ENCODE assay signal across 10 mouse cellular contexts in genomic region chr13:34864420-34865169, GRCm38 (mm10). TPM values are rescaled to one million over a fixed set of nuclear protein-coding genes. Genes with fewer than 3 reads are reported as not detected.
A peak's percentile ranks its signal among the peaks of the same experiment; 100 is the strongest.
DNase-seq lines count a peak whose midpoint lies in the region; ATAC-seq and TF ChIP-seq lines count a peak whose summit lies in the region.
"Had no signal": no experiment of that assay in that cellular context is flagged by ENCODE, and none has a peak within 500 bp of the region (broad histone marks: within the 10 kb centered on the region; RNA-seq: fewer than 3 reads in every experiment).

No protein-coding gene starts in this region.

- in situ Hi-C loops in Patski (cut with MboI; ENCODE audit: low pct_unique_long_range_greater_than_20kb): loop anchor here (5.0 to 10.0 kb wide), 3 partner anchors 222 to 677 kb away; no protein-coding TSS in a partner anchor

- H3K9me3 ChIP-seq in liver, embryonic 12.5 days (replicated peaks): no peaks in the 10 kb centered on the region
- H3K9me3 ChIP-seq in midbrain, embryonic 10.5 days (replicated peaks): no peaks in the 10 kb centered on the region
- H3K9me3 ChIP-seq in stomach, postnatal 0 days (ENCODE audit: control insufficient read depth, low read length): no peaks in the 10 kb centered on the region
- H3K9me3 ChIP-seq: embryonic facial prominence, embryonic 12.5 days; lung, embryonic 15.5 days had no signal

- no peak overlapping the region for H3K9ac ChIP-seq in liver, adult 2 months (ENCODE audit: low read depth, low read length)
- H3K9ac ChIP-seq in liver, embryonic 12.5 days: no peak overlapping the region
- no peak overlapping the region for H3K9ac ChIP-seq in stomach, postnatal 0 days (ENCODE audit: low read length)
- H3K9ac ChIP-seq: embryonic facial prominence, embryonic 12.5 days; lung, embryonic 15.5 days had no signal

- H3K27ac ChIP-seq in liver, adult 2 months (replicated peaks; ENCODE audit: insufficient read depth, low read depth, low read length): no peak overlapping the region
- H3K27ac ChIP-seq in liver, embryonic 12.5 days: no peak overlapping the region
- no peak overlapping the region for H3K27ac ChIP-seq in midbrain, embryonic 10.5 days (replicated peaks)
- H3K27ac ChIP-seq in stomach, postnatal 0 days (replicated peaks): no peak overlapping the region
- H3K27ac ChIP-seq: embryonic facial prominence, embryonic 12.5 days; lung, embryonic 15.5 days had no signal

- H3K4me2 ChIP-seq in liver, embryonic 12.5 days: no peak overlapping the region
- H3K4me2 ChIP-seq in stomach, postnatal 0 days (replicated peaks; ENCODE audit: low read depth): no peak overlapping the region
- H3K4me2 ChIP-seq: embryonic facial prominence, embryonic 12.5 days; lung, embryonic 15.5 days had no signal

- H3K79me2 ChIP-seq in liver, adult 2 months (ENCODE audit: control insufficient read depth, insufficient read depth, low read length): no peaks in the 10 kb centered on the region

- POLR2A ChIA-PET in Patski (lab: Charles Lee): no interaction called here

- H3K36me3 ChIP-seq in liver, adult 2 months (ENCODE audit: control insufficient read depth, insufficient read depth, low read length): no peaks in the 10 kb centered on the region
- no peaks in the 10 kb centered on the region for H3K36me3 ChIP-seq in liver, embryonic 12.5 days
- no peaks in the 10 kb centered on the region for H3K36me3 ChIP-seq in midbrain, embryonic 10.5 days
- H3K36me3 ChIP-seq in stomach, postnatal 0 days (ENCODE audit: control insufficient read depth, insufficient read depth, low read length): no peaks in the 10 kb centered on the region
- H3K36me3 ChIP-seq: embryonic facial prominence, embryonic 12.5 days; lung, embryonic 15.5 days had no signal

- no peak for TF ChIP-seq EP300 in stomach, postnatal 0 days (optimal IDR thresholded peaks at IDR 0.05)

- ATAC-seq in liver, embryonic 12.5 days: no peak
- ATAC-seq in Patski: no peak
- peak; percentile 67 to 89 for ATAC-seq in hematopoietic stem cell, adult 5-6 weeks (replicated peaks in 1 of 2; ENCODE audit: insufficient read depth in 1 of 2, low FRiP score in 2 of 2, low TSS enrichment in 1 of 2, low read depth in 1 of 2, poor library complexity in 2 of 2, severe bottlenecking in 2 of 2)
- ATAC-seq in stomach, postnatal 0 days (ENCODE audit: low FRiP score, low TSS enrichment): peak; percentile 38; the same call in 1 of the 2 replicates

- 35% methylated on average over 7 of the region's 7 CpGs for WGBS in liver, adult 2 months
- 34% methylated on average over 7 of the region's 7 CpGs for WGBS in liver, embryonic 12.5 days (ENCODE audit: insufficient replicate concordance)
- 45% methylated on average over 7 of the region's 7 CpGs for WGBS in midbrain, embryonic 10.5 days
- WGBS in stomach, postnatal 0 days: 34% methylated on average over 7 of the region's 7 CpGs

- CTCF ChIA-PET in Patski (lab: Charles Lee): interaction anchor here (0.7 to 3.9 kb wide), 6 partner anchors 9 to 531 kb away, joined by 3 to 45 read pairs (median 4); no protein-coding TSS in a partner anchor

- H3K4me1 ChIP-seq in liver, adult 2 months (ENCODE audit: control insufficient read depth, insufficient read depth, low read length): no peaks in the 10 kb centered on the region
- peaks cover 8% of the 10 kb centered on the region; the same call in 1 of the 2 replicates for H3K4me1 ChIP-seq in liver, embryonic 12.5 days
- no peaks in the 10 kb centered on the region for H3K4me1 ChIP-seq in midbrain, embryonic 10.5 days
- no peaks in the 10 kb centered on the region for H3K4me1 ChIP-seq in stomach, postnatal 0 days (replicated peaks; ENCODE audit: control insufficient read depth, insufficient read depth)
- H3K4me1 ChIP-seq: embryonic facial prominence, embryonic 12.5 days; lung, embryonic 15.5 days had no signal

- peak; percentile 72 for DNase-seq in liver, adult 2 months (ENCODE audit: extremely low read depth, low read depth, low spot score)
- DNase-seq in Patski (ENCODE audit: low read depth, low spot score): peak; percentile 25
- peak; percentile 92 for DNase-seq in embryo, embryonic 10.5 days (ENCODE audit: low spot score)
- DNase-seq in layer of hippocampus, postnatal 10 days (ENCODE audit: low spot score in 2 of 2): peak; percentile 35 to 53
- peak; percentile 33 for DNase-seq in midbrain, embryonic 10.5 days (ENCODE audit: low spot score)
- DNase-seq in stomach, postnatal 0 days (ENCODE audit: low spot score): no peak

- peak; percentile 58 for TF ChIP-seq CTCF in liver, adult 2 months (IDR thresholded peaks at IDR 0.05; ENCODE audit: low read depth, low read length)
- TF ChIP-seq CTCF in Patski (IDR thresholded peaks at IDR 0.05): peak; percentile 78
- TF ChIP-seq CTCF in stomach, postnatal 0 days (IDR thresholded peaks at IDR 0.05; ENCODE audit: low read depth): peak; percentile 99

- no peak for TF ChIP-seq POLR2A in liver, adult 2 months (IDR thresholded peaks at IDR 0.05; ENCODE audit: extremely low read depth, insufficient read depth, low read length)

- H3K4me3 ChIP-seq in liver, adult 2 months (ENCODE audit: insufficient read depth, low read depth, low read length): no peak overlapping the region
- no peak overlapping the region for H3K4me3 ChIP-seq in liver, embryonic 12.5 days
- H3K4me3 ChIP-seq in midbrain, embryonic 10.5 days: no peak overlapping the region
- H3K4me3 ChIP-seq in stomach, postnatal 0 days (ENCODE audit: low read depth, low read length): no peak overlapping the region
- H3K4me3 ChIP-seq: embryonic facial prominence, embryonic 12.5 days; lung, embryonic 15.5 days had no signal

- no peaks in the 10 kb centered on the region for H3K27me3 ChIP-seq in liver, adult 2 months (ENCODE audit: control insufficient read depth, insufficient read depth, low read length)
- no peaks in the 10 kb centered on the region for H3K27me3 ChIP-seq in liver, embryonic 12.5 days (replicated peaks)
- no peaks in the 10 kb centered on the region for H3K27me3 ChIP-seq in Patski
- no peaks in the 10 kb centered on the region for H3K27me3 ChIP-seq in midbrain, embryonic 10.5 days (ENCODE audit: low read depth, poor library complexity, severe bottlenecking)
- no peaks in the 10 kb centered on the region for H3K27me3 ChIP-seq in stomach, postnatal 0 days (ENCODE audit: control insufficient read depth, insufficient read depth, low read length)
- H3K27me3 ChIP-seq: embryonic facial prominence, embryonic 12.5 days; lung, embryonic 15.5 days had no signal

RNA-seq across cellular contexts. Expression of gene Prpf4b, which starts 10.5 kb away (rescaled TPM):
- total RNA-seq in liver, adult 2 months (2014; rRNA removed): 28.1 and 28.6 TPM in 2 replicates
- 6.0 and 9.0 TPM in 2 replicates for polyA plus RNA-seq in liver, adult 2 months (2012; rRNA removed)
- polyA plus RNA-seq in liver, embryonic 12.5 days (2016; fragmentation: Nextera tagmentation; extraction: Ambion mirVana): 55.8 and 57.2 TPM in 2 replicates
- 82.7 TPM for polyA plus RNA-seq in Patski (2021)
- total RNA-seq in hematopoietic stem cell, adult 5-6 weeks (2017): 184 and 215 TPM in 2 replicates
- total RNA-seq in layer of hippocampus, postnatal 10 days (2021): 10 to 100 TPM; 91.9 to 95.3 TPM
- 77.1 and 77.2 TPM in 2 replicates for polyA plus RNA-seq in midbrain, embryonic 10.5 days (2016; fragmentation: Nextera tagmentation; extraction: Ambion mirVana)
- polyA plus RNA-seq in stomach, postnatal 0 days (2015; fragmentation: Nextera tagmentation; extraction: Ambion mirVana): 37.7 and 42.7 TPM in 2 replicates

RNA-seq across cellular contexts. Expression of gene Fam217a, which starts 59.5 kb away (rescaled TPM):
- total RNA-seq in liver, adult 2 months (2014; rRNA removed): 0.27 TPM in 1 of 2 replicates, not detected in the other
- not detected in 2 replicates for polyA plus RNA-seq in liver, adult 2 months (2012; rRNA removed)
- 0.51 and 0.66 TPM in 2 replicates for polyA plus RNA-seq in liver, embryonic 12.5 days (2016; fragmentation: Nextera tagmentation; extraction: Ambion mirVana)
- polyA plus RNA-seq in Patski (2021): not detected
- total RNA-seq in hematopoietic stem cell, adult 5-6 weeks (2017): not detected in 2 replicates
- total RNA-seq in layer of hippocampus, postnatal 10 days (2021): under 1 TPM; 0.29 to 0.32 TPM
- polyA plus RNA-seq in midbrain, embryonic 10.5 days (2016; fragmentation: Nextera tagmentation; extraction: Ambion mirVana): 0.62 and 0.95 TPM in 2 replicates
- polyA plus RNA-seq in stomach, postnatal 0 days (2015; fragmentation: Nextera tagmentation; extraction: Ambion mirVana): 0.78 and 0.96 TPM in 2 replicates

RNA-seq across cellular contexts. Expression of gene 4933417A18Rik, which starts 59.6 kb away (rescaled TPM):
- not detected in 2 replicates for total RNA-seq in liver, adult 2 months (2014; rRNA removed)
- polyA plus RNA-seq in liver, adult 2 months (2012; rRNA removed): not detected in 2 replicates
- not detected in 2 replicates for polyA plus RNA-seq in liver, embryonic 12.5 days (2016; fragmentation: Nextera tagmentation; extraction: Ambion mirVana)
- polyA plus RNA-seq in Patski (2021): not detected
- total RNA-seq in hematopoietic stem cell, adult 5-6 weeks (2017): not detected in 2 replicates
- not detected for total RNA-seq in layer of hippocampus, postnatal 10 days (2021)
- polyA plus RNA-seq in midbrain, embryonic 10.5 days (2016; fragmentation: Nextera tagmentation; extraction: Ambion mirVana): not detected in 2 replicates
- polyA plus RNA-seq in stomach, postnatal 0 days (2015; fragmentation: Nextera tagmentation; extraction: Ambion mirVana): not detected in 2 replicates
- polyA plus RNA-seq: embryonic facial prominence, embryonic 12.5 days; lung, embryonic 15.5 days had no signal

Comparison
In these comparisons a context has a peak if more than half of its experiments do, and no peak if none do; other contexts are left out.
1. ATAC-seq: peak in hematopoietic stem cell, adult 5-6 weeks (2 of 2) and stomach, postnatal 0 days (single experiment); none in liver, embryonic 12.5 days (single experiment) and Patski (single experiment).
2. Peak in every context shown above with its lines, with median percentiles within 50 percentile points of each other: CTCF ChIP-seq.